Mouse (Mus musculus) lung, postnatal 10 days (tissue): Measurements from ENCODE around the gene Marco.

Experiments
- DNase-seq: peaks from one replicate; pipeline ENCODE4 v3.0.0; 2021

Gene Marco

GRCm38 (mm10) chr1:120435591-120435990 lies 69.2 kb downstream of the Marco start:
- no peak for DNase-seq

DNA sequence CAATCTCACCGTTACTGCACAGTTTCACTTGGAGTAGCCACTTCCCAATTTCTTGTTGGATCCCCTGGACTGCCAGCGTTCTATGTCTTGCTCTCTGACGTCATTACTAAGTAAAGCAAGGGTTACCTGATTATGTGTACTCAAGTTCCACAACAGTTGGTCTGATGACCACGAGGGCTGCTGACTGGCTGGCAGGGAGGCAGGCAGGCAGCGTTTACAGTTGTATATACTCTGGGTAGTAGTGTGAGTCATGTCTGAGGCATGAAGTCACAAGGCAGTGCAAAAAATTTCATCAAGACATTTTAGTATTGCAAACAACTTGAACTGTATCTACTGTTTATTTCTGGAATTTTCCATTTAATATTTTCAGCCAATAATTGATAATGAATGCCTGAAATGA lies 74.7 kb downstream of the Marco start:
- DNase-seq, result no peak

DNA sequence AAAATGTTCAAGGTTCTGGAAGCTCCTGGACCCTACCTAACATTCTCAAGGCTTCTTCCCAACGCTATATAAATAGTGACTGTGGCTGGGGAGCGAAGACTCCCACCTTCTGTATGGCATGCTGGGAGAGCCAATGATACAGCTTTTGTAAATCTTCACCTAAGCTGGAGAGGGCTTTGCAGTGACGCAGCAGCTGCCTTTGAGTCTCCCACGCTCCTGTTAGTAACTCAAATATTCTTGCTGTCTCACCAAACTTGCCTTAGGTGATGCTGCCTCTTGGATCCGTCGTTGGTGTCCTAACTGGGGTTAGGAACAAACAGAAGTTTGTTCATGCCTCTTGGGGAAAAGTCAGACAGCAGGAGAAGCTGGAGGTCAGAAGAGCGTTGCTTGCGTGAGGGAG lies 79.2 kb downstream of the Marco start:
- DNase-seq, result no peak
